Mouse (Mus musculus): Measurements from ENCODE around the gene Prkg1. TPM values are rescaled to one million over a fixed set of nuclear protein-coding genes. Genes with fewer than 3 reads are reported as not detected.

Gene Prkg1
- polyA plus RNA-seq, 1 experiment, result 1.4 TPM

- WGBS, result 64% methylated on average over 2 of the region's 2 CpGs
Measured at GRCm38 (mm10) chr19:31431411-31431810, 333.4 kb downstream of the Prkg1 start.

GRCm38 (mm10) chr19:31426142-31426541, 338.7 kb downstream of the Prkg1 start:
- WGBS, result 78% methylated on average over 5 of the region's 5 CpGs
- TF ChIP-seq CTCF (IDR thresholded peaks at IDR 0.05; ENCODE audit: control insufficient read depth, insufficient read depth, low read length) (peak; percentile 53), POLR2A (IDR thresholded peaks at IDR 0.05; ENCODE audit: borderline replicate concordance, control insufficient read depth, low read depth, low read length) (no peak)
- H3K4me1 ChIP-seq (ENCODE audit: control insufficient read depth, insufficient read depth, low read length), result no peaks in the 10 kb centered on the region
- H3K4me3 ChIP-seq (replicated peaks; ENCODE audit: control insufficient read depth, low read depth, low read length), result no peak overlapping the region
- no peak overlapping the region for H3K27ac ChIP-seq (ENCODE audit: control insufficient read depth, insufficient read depth, low read depth, low read length, poor library complexity)

More at GRCm38 (mm10) chr19:31431411-31431810, 333.4 kb downstream of the Prkg1 start:
- H3K27ac ChIP-seq (ENCODE audit: control insufficient read depth, insufficient read depth, low read depth, low read length, poor library complexity), result no peak overlapping the region
- TF ChIP-seq POLR2A (IDR thresholded peaks at IDR 0.05; ENCODE audit: borderline replicate concordance, control insufficient read depth, low read depth, low read length) (no peak), CTCF (IDR thresholded peaks at IDR 0.05; ENCODE audit: control insufficient read depth, insufficient read depth, low read length) (no peak)
- no peak overlapping the region for H3K4me3 ChIP-seq (replicated peaks; ENCODE audit: control insufficient read depth, low read depth, low read length)
- H3K4me1 ChIP-seq (ENCODE audit: control insufficient read depth, insufficient read depth, low read length), result no peaks in the 10 kb centered on the region

- WGBS, result 75% methylated on average over 9 of the region's 9 CpGs
- Histone ChIP-seq H3K27ac (ENCODE audit: control insufficient read depth, insufficient read depth, low read depth, low read length, poor library complexity) (no peak overlapping the region), H3K4me1 (ENCODE audit: control insufficient read depth, insufficient read depth, low read length) (no peaks in the 10 kb centered on the region), H3K4me3 (replicated peaks; ENCODE audit: control insufficient read depth, low read depth, low read length) (no peak overlapping the region)
- TF ChIP-seq CTCF (IDR thresholded peaks at IDR 0.05; ENCODE audit: control insufficient read depth, insufficient read depth, low read length) (no peak), POLR2A (IDR thresholded peaks at IDR 0.05; ENCODE audit: borderline replicate concordance, control insufficient read depth, low read depth, low read length) (no peak)
Measured at GRCm38 (mm10) chr19:31425199-31425598, 339.6 kb downstream of the Prkg1 start.

- Histone ChIP-seq H3K4me1 (ENCODE audit: control insufficient read depth, insufficient read depth, low read length) (no peaks in the 10 kb centered on the region), H3K4me3 (replicated peaks; ENCODE audit: control insufficient read depth, low read depth, low read length) (no peak overlapping the region), H3K27ac (ENCODE audit: control insufficient read depth, insufficient read depth, low read depth, low read length, poor library complexity) (no peak overlapping the region)
- no peak for TF ChIP-seq CTCF (IDR thresholded peaks at IDR 0.05; ENCODE audit: control insufficient read depth, insufficient read depth, low read length)
- 85% methylated on average over 5 of the region's 5 CpGs for WGBS
Measured at GRCm38 (mm10) chr19:31424319-31424718, 340.5 kb downstream of the Prkg1 start.

- H3K4me1 ChIP-seq (ENCODE audit: control insufficient read depth, insufficient read depth, low read length), result no peaks in the 10 kb centered on the region
- TF ChIP-seq CTCF (IDR thresholded peaks at IDR 0.05; ENCODE audit: control insufficient read depth, insufficient read depth, low read length) (no peak), POLR2A (IDR thresholded peaks at IDR 0.05; ENCODE audit: borderline replicate concordance, control insufficient read depth, low read depth, low read length) (no peak)
- no peak overlapping the region for H3K27ac ChIP-seq (ENCODE audit: control insufficient read depth, insufficient read depth, low read depth, low read length, poor library complexity)
- H3K4me3 ChIP-seq (replicated peaks; ENCODE audit: control insufficient read depth, low read depth, low read length), result no peak overlapping the region
- WGBS, result 57% methylated on average over 7 of the region's 7 CpGs
Measured at GRCm38 (mm10) chr19:31413571-31413970, 351.3 kb downstream of the Prkg1 start.

GRCm38 (mm10) chr19:31396096-31396495, 368.7 kb downstream of the Prkg1 start:
- Histone ChIP-seq H3K4me1 (ENCODE audit: control insufficient read depth, insufficient read depth, low read length) (no peaks in the 10 kb centered on the region), H3K27ac (ENCODE audit: control insufficient read depth, insufficient read depth, low read depth, low read length, poor library complexity) (no peak overlapping the region), H3K4me3 (replicated peaks; ENCODE audit: control insufficient read depth, low read depth, low read length) (no peak overlapping the region)
- 77% methylated on average over 1 of the region's 1 CpGs for WGBS
- TF ChIP-seq POLR2A (IDR thresholded peaks at IDR 0.05; ENCODE audit: borderline replicate concordance, control insufficient read depth, low read depth, low read length), result no peak
- TF ChIP-seq CTCF (IDR thresholded peaks at IDR 0.05; ENCODE audit: control insufficient read depth, insufficient read depth, low read length), result no peak

- TF ChIP-seq POLR2A (IDR thresholded peaks at IDR 0.05; ENCODE audit: borderline replicate concordance, control insufficient read depth, low read depth, low read length), result no peak
- TF ChIP-seq CTCF (IDR thresholded peaks at IDR 0.05; ENCODE audit: control insufficient read depth, insufficient read depth, low read length), result no peak
- no peak overlapping the region for H3K27ac ChIP-seq (ENCODE audit: control insufficient read depth, insufficient read depth, low read depth, low read length, poor library complexity)
- WGBS, result 77% methylated on average over 3 of the region's 3 CpGs
- no peaks in the 10 kb centered on the region for H3K4me1 ChIP-seq (ENCODE audit: control insufficient read depth, insufficient read depth, low read length)
- no peak overlapping the region for H3K4me3 ChIP-seq (replicated peaks; ENCODE audit: control insufficient read depth, low read depth, low read length)
Measured at GRCm38 (mm10) chr19:31385353-31385752, 379.5 kb downstream of the Prkg1 start.

- WGBS, result 77% methylated on average over 5 of the region's 5 CpGs
- Histone ChIP-seq H3K4me3 (replicated peaks; ENCODE audit: control insufficient read depth, low read depth, low read length) (no peak overlapping the region), H3K4me1 (ENCODE audit: control insufficient read depth, insufficient read depth, low read length) (no peaks in the 10 kb centered on the region), H3K27ac (ENCODE audit: control insufficient read depth, insufficient read depth, low read depth, low read length, poor library complexity) (no peak overlapping the region)
- TF ChIP-seq CTCF (IDR thresholded peaks at IDR 0.05; ENCODE audit: control insufficient read depth, insufficient read depth, low read length) (no peak), POLR2A (IDR thresholded peaks at IDR 0.05; ENCODE audit: borderline replicate concordance, control insufficient read depth, low read depth, low read length) (no peak)
Measured at GRCm38 (mm10) chr19:31383881-31384280, 381.0 kb downstream of the Prkg1 start.

- H3K27ac ChIP-seq (ENCODE audit: control insufficient read depth, insufficient read depth, low read depth, low read length, poor library complexity), result no peak overlapping the region
- H3K4me3 ChIP-seq (replicated peaks; ENCODE audit: control insufficient read depth, low read depth, low read length), result no peak overlapping the region
- 83% methylated on average over 1 of the region's 1 CpGs for WGBS
- H3K4me1 ChIP-seq (ENCODE audit: control insufficient read depth, insufficient read depth, low read length), result no peaks in the 10 kb centered on the region
- no peak for TF ChIP-seq POLR2A (IDR thresholded peaks at IDR 0.05; ENCODE audit: borderline replicate concordance, control insufficient read depth, low read depth, low read length)
- no peak for TF ChIP-seq CTCF (IDR thresholded peaks at IDR 0.05; ENCODE audit: control insufficient read depth, insufficient read depth, low read length)
Measured at GRCm38 (mm10) chr19:31370106-31370505, 394.7 kb downstream of the Prkg1 start.

Measured in bone marrow, adult 2 months (tissue).